Mouse (Mus musculus): ENCODE data around the gene 6030468B19Rik.

DNA sequence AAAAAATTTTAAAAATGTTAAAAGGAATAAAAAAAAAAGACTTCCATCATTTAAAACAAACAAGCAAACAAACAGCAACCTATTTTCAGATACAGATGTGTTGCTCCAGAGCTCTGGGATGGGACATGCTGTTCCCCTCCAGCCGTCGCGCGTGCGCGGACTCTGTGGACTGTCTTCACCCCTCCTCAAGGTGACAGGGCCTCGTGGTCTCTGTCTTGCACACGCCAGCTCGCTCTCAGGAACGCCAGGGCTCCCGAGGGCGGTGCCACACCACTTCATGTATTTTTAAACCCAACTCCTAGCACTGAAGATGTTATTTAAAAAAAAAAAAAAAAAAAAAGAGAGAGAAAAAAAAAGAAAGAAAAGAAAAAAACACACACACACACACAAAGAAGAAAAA, 35.2 kb upstream of the 6030468B19Rik start:
- no peak for TF ChIP-seq CTCF (IDR thresholded peaks at IDR 0.05; ENCODE audit: insufficient read depth, low read depth, low read length)
- TF ChIP-seq POLR2A (IDR thresholded peaks at IDR 0.05; ENCODE audit: insufficient read depth, low read depth, low read length): no peak

Data from olfactory bulb, adult 2 months (tissue).